Mouse (Mus musculus): ENCODE data around the gene Myo5c. TPM values are rescaled to one million over a fixed set of nuclear protein-coding genes. Genes with fewer than 3 reads are reported as not detected.

The Myo5c gene
- total and polyA plus RNA-seq, 3 experiments = 0.15 to 0.22 TPM; not detected in 1

GRCm38 (mm10) chr9:75313138-75313831 lies 81.5 kb downstream of the Myo5c start:
- no peaks in the 10 kb centered on the region for H3K36me3 ChIP-seq (replicated peaks)
- H3K9me3 ChIP-seq (replicated peaks) = no peaks in the 10 kb centered on the region
- no peak for ATAC-seq (ENCODE audit: extremely low read depth, insufficient number of reproducible peaks, low FRiP score, poor library complexity, severe bottlenecking)
- H3K4me1 ChIP-seq (ENCODE audit: insufficient read depth, low read depth, low read length) = peaks cover 12% of the 10 kb centered on the region
- H3K4me3 ChIP-seq (ENCODE audit: low read depth, low read length) = no peak overlapping the region
- no peak for DNase-seq (ENCODE audit: low spot score)
- peaks cover 20% of the 10 kb centered on the region for H3K27me3 ChIP-seq (ENCODE audit: insufficient read depth, low read length)
- TF ChIP-seq GATA1 (IDR thresholded peaks at IDR 0.05; ENCODE audit: borderline replicate concordance, low read length) (no peak), CTCF (IDR thresholded peaks at IDR 0.05; ENCODE audit: low read depth, low read length) (no peak), POLR2AphosphoS5 (IDR thresholded peaks at IDR 0.05; ENCODE audit: insufficient replicate concordance, low read depth, low read length) (no peak), TAL1 (conservative IDR thresholded peaks at IDR 0.05; ENCODE audit: low read depth, low read length) (no peak), GATA2 (IDR thresholded peaks at IDR 0.05; ENCODE audit: borderline replicate concordance, low read depth, low read length) (no peak)

GRCm38 (mm10) chr9:75313832-75314516 lies 82.2 kb downstream of the Myo5c start:
- peaks cover 20% of the 10 kb centered on the region for H3K27me3 ChIP-seq (ENCODE audit: insufficient read depth, low read length)
- no peaks in the 10 kb centered on the region for H3K36me3 ChIP-seq (replicated peaks)
- TF ChIP-seq CTCF (IDR thresholded peaks at IDR 0.05; ENCODE audit: low read depth, low read length) (no peak), TAL1 (conservative IDR thresholded peaks at IDR 0.05; ENCODE audit: low read depth, low read length) (no peak), GATA2 (IDR thresholded peaks at IDR 0.05; ENCODE audit: borderline replicate concordance, low read depth, low read length) (no peak), GATA1 (IDR thresholded peaks at IDR 0.05; ENCODE audit: borderline replicate concordance, low read length) (no peak), POLR2AphosphoS5 (IDR thresholded peaks at IDR 0.05; ENCODE audit: insufficient replicate concordance, low read depth, low read length) (no peak)
- peak; percentile 8 for DNase-seq (ENCODE audit: low spot score)
- peak overlapping the region; percentile 66 for H3K4me3 ChIP-seq (ENCODE audit: low read depth, low read length)
- H3K4me1 ChIP-seq (ENCODE audit: insufficient read depth, low read depth, low read length) = peaks cover 12% of the 10 kb centered on the region
- no peak for ATAC-seq (ENCODE audit: extremely low read depth, insufficient number of reproducible peaks, low FRiP score, poor library complexity, severe bottlenecking)
- H3K9me3 ChIP-seq (replicated peaks) = no peaks in the 10 kb centered on the region

GRCm38 (mm10) chr9:75314517-75315105 lies 82.8 kb downstream of the Myo5c start:
- DNase-seq (ENCODE audit: low spot score) (no peak), ATAC-seq (ENCODE audit: extremely low read depth, insufficient number of reproducible peaks, low FRiP score, poor library complexity, severe bottlenecking) (no peak)
- no peak for TF ChIP-seq CTCF (IDR thresholded peaks at IDR 0.05; ENCODE audit: low read depth, low read length)
- TF ChIP-seq POLR2AphosphoS5 (IDR thresholded peaks at IDR 0.05; ENCODE audit: insufficient replicate concordance, low read depth, low read length) = no peak
- TF ChIP-seq GATA2 (IDR thresholded peaks at IDR 0.05; ENCODE audit: borderline replicate concordance, low read depth, low read length) = no peak
- TF ChIP-seq TAL1 (conservative IDR thresholded peaks at IDR 0.05; ENCODE audit: low read depth, low read length) = no peak
- no peak for TF ChIP-seq GATA1 (IDR thresholded peaks at IDR 0.05; ENCODE audit: borderline replicate concordance, low read length)
- H3K4me3 ChIP-seq (ENCODE audit: low read depth, low read length) = peak overlapping the region; percentile 66; the same call in 1 of the 2 replicates
- H3K9me3 ChIP-seq (replicated peaks) = no peaks in the 10 kb centered on the region
- H3K27me3 ChIP-seq (ENCODE audit: insufficient read depth, low read length) = peaks cover 20% of the 10 kb centered on the region
- H3K36me3 ChIP-seq (replicated peaks) = no peaks in the 10 kb centered on the region
- peaks cover 12% of the 10 kb centered on the region for H3K4me1 ChIP-seq (ENCODE audit: insufficient read depth, low read depth, low read length)

DNA sequence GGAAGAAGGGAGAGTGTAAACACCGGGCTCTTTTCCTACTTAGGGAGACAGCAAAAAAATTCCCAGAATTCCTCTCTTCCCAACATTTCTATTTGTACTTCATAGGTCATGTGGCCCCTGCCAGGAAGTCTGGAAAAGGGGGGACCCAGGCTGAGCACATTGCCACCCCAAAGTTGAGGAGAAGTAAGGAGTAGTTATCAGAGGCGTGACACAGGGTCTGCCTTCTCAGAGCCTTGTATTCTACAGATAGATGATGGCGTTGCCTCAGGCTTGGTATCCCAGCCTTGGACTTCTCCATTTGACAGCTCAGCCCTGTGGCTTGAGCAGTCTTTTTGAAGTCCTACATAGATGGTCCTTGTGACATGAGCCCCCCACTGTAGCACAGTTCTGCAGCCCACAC lies 83.4 kb downstream of the Myo5c start:
- H3K9me3 ChIP-seq (replicated peaks) = no peaks in the 10 kb centered on the region
- ATAC-seq (ENCODE audit: extremely low read depth, insufficient number of reproducible peaks, low FRiP score, poor library complexity, severe bottlenecking) = no peak
- peaks cover 23% of the 10 kb centered on the region for H3K27me3 ChIP-seq (ENCODE audit: insufficient read depth, low read length)
- H3K4me1 ChIP-seq (ENCODE audit: insufficient read depth, low read depth, low read length) = peaks cover 12% of the 10 kb centered on the region
- H3K36me3 ChIP-seq (replicated peaks) = no peaks in the 10 kb centered on the region
- no peak for DNase-seq (ENCODE audit: low spot score)
- TF ChIP-seq TAL1 (conservative IDR thresholded peaks at IDR 0.05; ENCODE audit: low read depth, low read length) = no peak
- no peak for TF ChIP-seq GATA1 (IDR thresholded peaks at IDR 0.05; ENCODE audit: borderline replicate concordance, low read length)
- no peak for TF ChIP-seq POLR2AphosphoS5 (IDR thresholded peaks at IDR 0.05; ENCODE audit: insufficient replicate concordance, low read depth, low read length)
- TF ChIP-seq GATA2 (IDR thresholded peaks at IDR 0.05; ENCODE audit: borderline replicate concordance, low read depth, low read length) = no peak
- TF ChIP-seq CTCF (IDR thresholded peaks at IDR 0.05; ENCODE audit: low read depth, low read length) = no peak
- H3K4me3 ChIP-seq (ENCODE audit: low read depth, low read length) = no peak overlapping the region

DNA sequence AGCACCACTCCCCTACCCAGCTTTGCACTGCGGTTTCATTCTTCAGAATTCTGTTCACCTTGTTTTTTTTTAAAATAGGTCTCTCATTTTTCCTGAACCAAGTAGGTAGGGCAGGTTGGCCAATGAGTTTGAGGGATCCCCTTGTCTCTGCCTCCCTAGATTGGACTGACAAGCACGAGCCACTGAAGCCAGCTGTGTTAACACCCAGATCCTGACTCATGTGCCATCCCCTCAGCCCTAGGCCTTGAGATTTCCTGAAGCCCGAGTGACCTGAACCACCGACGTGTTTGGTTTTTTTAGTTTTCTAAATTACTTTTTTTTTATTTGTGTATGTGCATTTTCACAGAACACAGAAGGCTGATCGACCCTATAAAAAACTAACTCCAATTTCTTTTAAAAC lies 85.0 kb downstream of the Myo5c start:
- Histone ChIP-seq H3K36me3 (replicated peaks) (no peaks in the 10 kb centered on the region), H3K4me1 (ENCODE audit: insufficient read depth, low read depth, low read length) (peaks cover 12% of the 10 kb centered on the region), H3K27me3 (ENCODE audit: insufficient read depth, low read length) (peaks cover 22% of the 10 kb centered on the region), H3K4me3 (ENCODE audit: low read depth, low read length) (no peak overlapping the region), H3K9me3 (replicated peaks) (no peaks in the 10 kb centered on the region)
- DNase-seq (ENCODE audit: low spot score) = no peak
- TF ChIP-seq GATA1 (IDR thresholded peaks at IDR 0.05; ENCODE audit: borderline replicate concordance, low read length) (no peak), CTCF (IDR thresholded peaks at IDR 0.05; ENCODE audit: low read depth, low read length) (no peak), TAL1 (conservative IDR thresholded peaks at IDR 0.05; ENCODE audit: low read depth, low read length) (no peak), POLR2AphosphoS5 (IDR thresholded peaks at IDR 0.05; ENCODE audit: insufficient replicate concordance, low read depth, low read length) (no peak)
- no peak for ATAC-seq (ENCODE audit: extremely low read depth, insufficient number of reproducible peaks, low FRiP score, poor library complexity, severe bottlenecking)

- Histone ChIP-seq H3K36me3 (replicated peaks) (no peaks in the 10 kb centered on the region), H3K27me3 (ENCODE audit: insufficient read depth, low read length) (peaks cover 26% of the 10 kb centered on the region), H3K4me1 (ENCODE audit: insufficient read depth, low read depth, low read length) (peaks cover 12% of the 10 kb centered on the region), H3K9me3 (replicated peaks) (no peaks in the 10 kb centered on the region), H3K4me3 (ENCODE audit: low read depth, low read length) (no peak overlapping the region)
- TF ChIP-seq TAL1 (conservative IDR thresholded peaks at IDR 0.05; ENCODE audit: low read depth, low read length) (no peak), CTCF (IDR thresholded peaks at IDR 0.05; ENCODE audit: low read depth, low read length) (no peak), POLR2AphosphoS5 (IDR thresholded peaks at IDR 0.05; ENCODE audit: insufficient replicate concordance, low read depth, low read length) (no peak), GATA1 (IDR thresholded peaks at IDR 0.05; ENCODE audit: borderline replicate concordance, low read length) (no peak), GATA2 (IDR thresholded peaks at IDR 0.05; ENCODE audit: borderline replicate concordance, low read depth, low read length) (no peak)
- ATAC-seq (ENCODE audit: extremely low read depth, insufficient number of reproducible peaks, low FRiP score, poor library complexity, severe bottlenecking) = no peak
- no peak for DNase-seq (ENCODE audit: low spot score)
Measured at GRCm38 (mm10) chr9:75318196-75318595, 86.4 kb downstream of the Myo5c start.
